Mouse (Mus musculus) bone marrow, adult 2 months (tissue): ENCODE measurements at regions not wholly inside any gene's neighbourhood (a gene's known extent, or its start where the extent isn't known, plus 50 kb on each side); places are given as distances from the start of the nearest gene placed in this dataset.

Experiments
- H3K27ac ChIP-seq: fragments of 200-500 bp; 2 replicates; pipeline ENCODE4 v1.5.1; 2012; ENCODE audit warnings: low read depth, mild to moderate bottlenecking, control low read depth, inconsistent platforms, low read length; ENCODE audit not compliant: control insufficient read depth, poor library complexity, insufficient read depth
- H3K4me1 ChIP-seq: fragments of 200-500 bp; 2 replicates; pipeline ENCODE4 v1.6.1; 2011; ENCODE audit warnings: low read length; ENCODE audit not compliant: control insufficient read depth, insufficient read depth
- H3K4me3 ChIP-seq: fragments of 200-500 bp; replicated peaks from 2 replicates; pipeline ENCODE3; 2011; ENCODE audit warnings: mild to moderate bottlenecking, low read depth, low read length, control low read depth; ENCODE audit not compliant: control insufficient read depth
- CTCF ChIP-seq: fragments of 200-500 bp; IDR thresholded peaks from 2 replicates; pipeline ENCODE4 v1.5.1; 2011; ENCODE audit warnings: low read length, control low read depth; ENCODE audit not compliant: control insufficient read depth, insufficient read depth
- POLR2A ChIP-seq: fragments of 200-500 bp; IDR thresholded peaks from 2 replicates; pipeline ENCODE4 v1.6.1; 2011; ENCODE audit warnings: low read depth, mild to moderate bottlenecking, control low read depth, low read length, borderline replicate concordance; ENCODE audit not compliant: control insufficient read depth
- WGBS: fragments of 180-500 bp; shearing (Covaris S2); methylation state at CpG from one replicate; pipeline ENCODE4 v1.1.7; 2018; 5-methylcytosine and 5-hydroxymethylcytosine counted together

- Histone ChIP-seq H3K4me3 (no peak overlapping the region), H3K4me1 (no peaks in the 10 kb centered on the region), H3K27ac (no peak overlapping the region)
- WGBS, result 85% methylated on average over 5 of the region's 5 CpGs
- TF ChIP-seq POLR2A (no peak), CTCF (no peak)
Observed at GRCm38 (mm10) chr10:98702470-98703215, 211.6 kb upstream of the Atp2b1 start.

GRCm38 (mm10) chr10:98703642-98704293 lies 210.4 kb upstream of the Atp2b1 start:
- Histone ChIP-seq H3K27ac (no peak overlapping the region), H3K4me1 (no peaks in the 10 kb centered on the region), H3K4me3 (no peak overlapping the region)
- 79% methylated on average over 2 of the region's 2 CpGs for WGBS
- TF ChIP-seq POLR2A, result no peak
- TF ChIP-seq CTCF, result no peak

- no peaks in the 10 kb centered on the region for H3K4me1 ChIP-seq
- 84% methylated on average over 6 of the region's 6 CpGs for WGBS
- H3K27ac ChIP-seq, result no peak overlapping the region
- no peak for TF ChIP-seq POLR2A
- no peak for TF ChIP-seq CTCF
- no peak overlapping the region for H3K4me3 ChIP-seq
Observed at GRCm38 (mm10) chr10:98704559-98704958, 209.6 kb upstream of the Atp2b1 start.

- no peak for TF ChIP-seq POLR2A
- no peak for TF ChIP-seq CTCF
- no peak overlapping the region for H3K27ac ChIP-seq
- 84% methylated on average over 4 of the region's 4 CpGs for WGBS
- H3K4me3 ChIP-seq, result no peak overlapping the region
- H3K4me1 ChIP-seq, result no peaks in the 10 kb centered on the region
Observed at GRCm38 (mm10) chr10:98717856-98718255, 196.3 kb upstream of the Atp2b1 start.

- Histone ChIP-seq H3K4me1 (no peaks in the 10 kb centered on the region), H3K27ac (no peak overlapping the region), H3K4me3 (no peak overlapping the region)
- TF ChIP-seq CTCF (no peak), POLR2A (no peak)
- WGBS, result 50% methylated on average over 4 of the region's 4 CpGs
Observed at GRCm38 (mm10) chr10:98718706-98719105, 195.5 kb upstream of the Atp2b1 start.

- Histone ChIP-seq H3K4me1 (no peaks in the 10 kb centered on the region; the same call in 1 of the 2 replicates), H3K27ac (no peak overlapping the region), H3K4me3 (no peak overlapping the region)
- 49% methylated on average over 6 of the region's 6 CpGs for WGBS
- TF ChIP-seq POLR2A (no peak), CTCF (no peak)
Observed at GRCm38 (mm10) chr10:98720256-98721005, 193.8 kb upstream of the Atp2b1 start.

GRCm38 (mm10) chr10:98725110-98725509 lies 189.1 kb upstream of the Atp2b1 start:
- Histone ChIP-seq H3K4me1 (no peaks in the 10 kb centered on the region; the same call in 1 of the 2 replicates), H3K4me3 (no peak overlapping the region), H3K27ac (no peak overlapping the region)
- TF ChIP-seq POLR2A, result no peak
- 28% methylated on average over 5 of the region's 5 CpGs for WGBS

GRCm38 (mm10) chr10:98727130-98727529 lies 187.1 kb upstream of the Atp2b1 start:
- Histone ChIP-seq H3K4me1 (no peaks in the 10 kb centered on the region; the same call in 1 of the 2 replicates), H3K27ac (no peak overlapping the region), H3K4me3 (no peak overlapping the region)
- 82% methylated on average over 4 of the region's 4 CpGs for WGBS
- TF ChIP-seq POLR2A (no peak), CTCF (no peak)
